Comparison of ENCODE assay signal across 12 mouse cellular contexts in the genomic region with DNA sequence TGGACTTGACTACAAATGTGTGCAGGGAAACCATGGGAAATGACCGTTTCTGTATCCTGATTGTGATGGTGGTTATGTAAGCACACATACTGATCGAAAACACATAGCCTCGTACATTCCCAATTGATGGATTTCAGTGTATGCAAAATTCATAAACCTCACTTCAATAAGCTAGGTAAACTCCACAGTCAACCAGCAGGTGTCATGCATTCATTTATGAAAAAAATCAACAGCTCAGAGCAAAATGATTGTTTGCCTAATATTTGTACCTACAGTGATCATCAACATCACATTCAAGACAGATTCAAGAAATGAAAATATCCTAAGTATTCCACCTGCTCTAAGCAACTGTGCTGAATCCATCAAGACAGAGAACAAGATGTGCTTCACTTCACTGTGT. TPM values are rescaled to one million over a fixed set of nuclear protein-coding genes. Genes with fewer than 3 reads are reported as not detected.
DNase-seq lines count a peak whose midpoint lies in the region; ATAC-seq and TF ChIP-seq lines count a peak whose summit lies in the region.
"Had no signal": no experiment of that assay in that cellular context is flagged by ENCODE, and none has a peak within 500 bp of the region (broad histone marks: within the 10 kb centered on the region; RNA-seq: fewer than 3 reads in every experiment).

No protein-coding gene starts in this region.

- no peak for TF ChIP-seq EP300 in liver, postnatal 0 days (IDR thresholded peaks at IDR 0.05; ENCODE audit: low read depth)
- TF ChIP-seq EP300 in CH12.LX (IDR thresholded peaks at IDR 0.05; ENCODE audit: low read length): no peak

- H3K4me1 ChIP-seq in hindbrain, embryonic 16.5 days (ENCODE audit: control insufficient read depth, insufficient read depth, low read depth, low read length): no peaks in the 10 kb centered on the region
- no peaks in the 10 kb centered on the region for H3K4me1 ChIP-seq in hindbrain, embryonic 12.5 days
- peaks cover 3% of the 10 kb centered on the region; the same call in 1 of the 2 replicates for H3K4me1 ChIP-seq in liver, postnatal 0 days (ENCODE audit: insufficient read depth)
- no peaks in the 10 kb centered on the region for H3K4me1 ChIP-seq in liver, embryonic 12.5 days
- no peaks in the 10 kb centered on the region for H3K4me1 ChIP-seq in CH12.LX (ENCODE audit: control insufficient read depth in 1 of 2, insufficient read depth in 2 of 2)
- H3K4me1 ChIP-seq: embryonic facial prominence, embryonic 12.5 days; forebrain, embryonic 12.5 days; liver, embryonic 15.5 days had no signal

- DNase-seq in liver, postnatal 0 days: no peak
- DNase-seq in CH12.LX (ENCODE audit: extremely low read depth) (no peak), adipocyte (ENCODE audit: low spot score) (peak; percentile 40)
- no peak for DNase-seq in embryo, embryonic 10.5 days (ENCODE audit: low spot score)
- DNase-seq: cerebellum, adult 2 months; gastrocnemius, postnatal 36 days had no signal

- TF ChIP-seq RAD21 in CH12.LX (IDR thresholded peaks at IDR 0.05; ENCODE audit: low read depth, low read length): peak; percentile 68

- H3K9ac ChIP-seq in hindbrain, embryonic 16.5 days (ENCODE audit: low read depth, low read length): no peak overlapping the region
- no peak overlapping the region for H3K9ac ChIP-seq in hindbrain, embryonic 12.5 days
- no peak overlapping the region for H3K9ac ChIP-seq in liver, postnatal 0 days (replicated peaks)
- no peak overlapping the region for H3K9ac ChIP-seq in liver, embryonic 12.5 days
- no peak overlapping the region for H3K9ac ChIP-seq in CH12.LX (ENCODE audit: insufficient read depth, low read depth)
- H3K9ac ChIP-seq: embryonic facial prominence, embryonic 12.5 days; forebrain, embryonic 12.5 days; liver, embryonic 15.5 days had no signal

- 78% methylated on average over 3 of the region's 3 CpGs for WGBS in hindbrain, embryonic 16.5 days
- 91% methylated on average over 3 of the region's 3 CpGs for WGBS in hindbrain, embryonic 12.5 days
- 68% methylated on average over 3 of the region's 3 CpGs for WGBS in liver, postnatal 0 days (ENCODE audit: insufficient replicate concordance)
- WGBS in liver, embryonic 12.5 days (ENCODE audit: insufficient replicate concordance): 70% methylated on average over 3 of the region's 3 CpGs

- no peak overlapping the region for H3K4me3 ChIP-seq in hindbrain, embryonic 16.5 days (ENCODE audit: low read length)
- H3K4me3 ChIP-seq in hindbrain, embryonic 12.5 days: no peak overlapping the region
- H3K4me3 ChIP-seq in liver, postnatal 0 days (ENCODE audit: low read depth, low read length): no peak overlapping the region
- no peak overlapping the region for H3K4me3 ChIP-seq in liver, embryonic 12.5 days
- no peak overlapping the region for H3K4me3 ChIP-seq in CH12.LX (replicated peaks in 1 of 3; ENCODE audit: low read depth in 2 of 3, low read length in 2 of 3, poor library complexity in 1 of 3)
- H3K4me3 ChIP-seq: embryonic facial prominence, embryonic 12.5 days; forebrain, embryonic 12.5 days; liver, embryonic 15.5 days had no signal

- in situ Hi-C loops in CH12.LX (cut with MboI; ENCODE audit: low pct_ligation_motif_present, low pct_unique_long_range_greater_than_20kb, low sequenced_read_pairs): loop anchor here (25.0 kb wide), 1 partner anchor 272 kb away; no protein-coding TSS in a partner anchor

- peak; percentile 54 for TF ChIP-seq CTCF in liver, postnatal 0 days (IDR thresholded peaks at IDR 0.05; ENCODE audit: low read depth)
- TF ChIP-seq CTCF in CH12.LX (conservative IDR thresholded peaks at IDR 0.05 in 1 of 2, IDR thresholded peaks at IDR 0.05 in 1 of 2; ENCODE audit: low read depth in 2 of 2, low read length in 2 of 2): peak in 1 of 2 experiments; percentile 59; a peak in 2 of 4 replicates

- no peaks in the 10 kb centered on the region for H3K36me3 ChIP-seq in hindbrain, embryonic 16.5 days (ENCODE audit: control insufficient read depth, insufficient read depth, low read length)
- no peaks in the 10 kb centered on the region for H3K36me3 ChIP-seq in hindbrain, embryonic 12.5 days
- H3K36me3 ChIP-seq in liver, postnatal 0 days (replicated peaks; ENCODE audit: insufficient read depth, low read length): no peaks in the 10 kb centered on the region
- no peaks in the 10 kb centered on the region for H3K36me3 ChIP-seq in liver, embryonic 12.5 days
- no peaks in the 10 kb centered on the region for H3K36me3 ChIP-seq in CH12.LX (replicated peaks in 1 of 2; ENCODE audit: control insufficient read depth in 1 of 2, insufficient read depth in 1 of 2, low read length in 1 of 2)
- H3K36me3 ChIP-seq: embryonic facial prominence, embryonic 12.5 days; forebrain, embryonic 12.5 days; liver, embryonic 15.5 days had no signal

- no peaks in the 10 kb centered on the region for H3K27me3 ChIP-seq in hindbrain, embryonic 16.5 days (replicated peaks; ENCODE audit: control insufficient read depth, insufficient read depth, low read length)
- H3K27me3 ChIP-seq in hindbrain, embryonic 12.5 days: no peaks in the 10 kb centered on the region
- no peaks in the 10 kb centered on the region for H3K27me3 ChIP-seq in liver, postnatal 0 days (ENCODE audit: insufficient read depth, low read length)
- H3K27me3 ChIP-seq in liver, embryonic 12.5 days (replicated peaks): no peaks in the 10 kb centered on the region
- no peaks in the 10 kb centered on the region for H3K27me3 ChIP-seq in CH12.LX (replicated peaks)
- H3K27me3 ChIP-seq: embryonic facial prominence, embryonic 12.5 days; forebrain, embryonic 12.5 days; liver, embryonic 15.5 days had no signal

- H3K27ac ChIP-seq in hindbrain, embryonic 16.5 days (ENCODE audit: low read depth, low read length): no peak overlapping the region
- no peak overlapping the region for H3K27ac ChIP-seq in hindbrain, embryonic 12.5 days
- no peak overlapping the region for H3K27ac ChIP-seq in liver, postnatal 0 days (ENCODE audit: low read depth)
- H3K27ac ChIP-seq in liver, embryonic 12.5 days: no peak overlapping the region
- no peak overlapping the region for H3K27ac ChIP-seq in CH12.LX (ENCODE audit: insufficient read depth, low read depth)
- H3K27ac ChIP-seq: embryonic facial prominence, embryonic 12.5 days; forebrain, embryonic 12.5 days; liver, embryonic 15.5 days had no signal

- dilution Hi-C loops in CH12.LX (cut with MboI; ENCODE audit: extremely low pct_ligation_motif_present, extremely low pct_unique_long_range_greater_than_20kb, low sequenced_read_pairs): no loop called here

- H3K9me3 ChIP-seq in hindbrain, embryonic 16.5 days (ENCODE audit: control insufficient read depth, low read length): no peaks in the 10 kb centered on the region
- no peaks in the 10 kb centered on the region for H3K9me3 ChIP-seq in hindbrain, embryonic 12.5 days (replicated peaks)
- H3K9me3 ChIP-seq in liver, postnatal 0 days (ENCODE audit: low read length): no peaks in the 10 kb centered on the region
- H3K9me3 ChIP-seq in liver, embryonic 12.5 days (replicated peaks): no peaks in the 10 kb centered on the region
- H3K9me3 ChIP-seq in CH12.LX (replicated peaks; ENCODE audit: low read length): no peaks in the 10 kb centered on the region
- H3K9me3 ChIP-seq: embryonic facial prominence, embryonic 12.5 days; forebrain, embryonic 12.5 days; liver, embryonic 15.5 days had no signal

- no peaks in the 10 kb centered on the region for H3K79me2 ChIP-seq in CH12.LX (replicated peaks; ENCODE audit: control insufficient read depth, extremely low read depth, insufficient read depth, poor library complexity, severe bottlenecking)

- H3K4me2 ChIP-seq in hindbrain, embryonic 16.5 days (ENCODE audit: low read length): no peak overlapping the region
- H3K4me2 ChIP-seq in hindbrain, embryonic 12.5 days (replicated peaks): no peak overlapping the region
- no peak overlapping the region for H3K4me2 ChIP-seq in liver, postnatal 0 days (ENCODE audit: low read depth, low read length)
- no peak overlapping the region for H3K4me2 ChIP-seq in liver, embryonic 12.5 days
- no peak overlapping the region for H3K4me2 ChIP-seq in CH12.LX (ENCODE audit: insufficient read depth, low read depth, poor library complexity, severe bottlenecking)
- H3K4me2 ChIP-seq: embryonic facial prominence, embryonic 12.5 days; forebrain, embryonic 12.5 days; liver, embryonic 15.5 days had no signal

- no peak for TF ChIP-seq POLR2A in CH12.LX (IDR thresholded peaks at IDR 0.05; ENCODE audit: low read depth, low read length)

- ATAC-seq in hindbrain, embryonic 16.5 days: peak; percentile 24; the same call in 1 of the 2 replicates
- ATAC-seq in hindbrain, embryonic 12.5 days (ENCODE audit: low FRiP score): no peak
- ATAC-seq in liver, postnatal 0 days: no peak
- ATAC-seq in liver, embryonic 12.5 days: no peak

TF ChIP-seq in CH12.LX, 34 proteins besides CTCF, POLR2A, EP300 and RAD21:
- TF ChIP-seq PAX5 (IDR thresholded peaks at IDR 0.05; ENCODE audit: low read length): no peak
- TF ChIP-seq ZNF384 (IDR thresholded peaks at IDR 0.05; ENCODE audit: low read depth, low read length): no peak
- no peak for TF ChIP-seq MEF2A (IDR thresholded peaks at IDR 0.05; ENCODE audit: borderline replicate concordance, low read depth, low read length)
- no peak for TF ChIP-seq UBTF (IDR thresholded peaks at IDR 0.05; ENCODE audit: low read depth, low read length)
- TF ChIP-seq SMC3 (IDR thresholded peaks at IDR 0.05; ENCODE audit: low read depth, low read length): peak; percentile 62

RNA-seq across cellular contexts. Expression of a gene that starts 33.5 kb away (rescaled TPM):
- polyA plus RNA-seq in hindbrain, embryonic 16.5 days (2015; fragmentation: Nextera tagmentation; extraction: Ambion mirVana): 38.7 and 43.2 TPM in 2 replicates
- 27.5 and 30.9 TPM in 2 replicates for polyA plus RNA-seq in hindbrain, embryonic 12.5 days (2016; fragmentation: Nextera tagmentation; extraction: Ambion mirVana)
- polyA plus RNA-seq in liver, postnatal 0 days (2015; fragmentation: Nextera tagmentation; extraction: Ambion mirVana): 4.6 and 5.8 TPM in 2 replicates
- 6.3 and 7.2 TPM in 2 replicates for polyA plus RNA-seq in liver, embryonic 12.5 days (2016; fragmentation: Nextera tagmentation; extraction: Ambion mirVana)
- 7.2 and 8.1 TPM in 2 replicates for total RNA-seq in CH12.LX (2012; rRNA removed)
- 11.2 and 11.9 TPM in 2 replicates for total RNA-seq in CH12.LX (2014; rRNA removed)
- polyA plus RNA-seq in CH12.LX (2012; ENCODE audit: insufficient read length, low read depth): 7.8 and 12.0 TPM in 2 replicates

RNA-seq across cellular contexts. Expression of a gene that starts 33.6 kb away (rescaled TPM):
- 15.2 and 16.0 TPM in 2 replicates for polyA plus RNA-seq in hindbrain, embryonic 16.5 days (2015; fragmentation: Nextera tagmentation; extraction: Ambion mirVana)
- 25.5 and 26.6 TPM in 2 replicates for polyA plus RNA-seq in hindbrain, embryonic 12.5 days (2016; fragmentation: Nextera tagmentation; extraction: Ambion mirVana)
- 11.0 and 14.2 TPM in 2 replicates for polyA plus RNA-seq in liver, postnatal 0 days (2015; fragmentation: Nextera tagmentation; extraction: Ambion mirVana)
- polyA plus RNA-seq in liver, embryonic 12.5 days (2016; fragmentation: Nextera tagmentation; extraction: Ambion mirVana): 13.4 and 14.2 TPM in 2 replicates
- total RNA-seq in CH12.LX (2012; rRNA removed) (15.0 and 18.8 TPM in 2 replicates), CH12.LX (2014; rRNA removed) (20.8 and 25.3 TPM in 2 replicates)
- polyA plus RNA-seq in CH12.LX (2012; ENCODE audit: insufficient read length, low read depth): 32.8 and 38.9 TPM in 2 replicates
